In genomic region chr7:73325503-73325902, GRCm38 (mm10) we compare ENCODE assay signal across 24 mouse cellular contexts. TPM values are rescaled to one million over a fixed set of nuclear protein-coding genes. Genes with fewer than 3 reads are reported as not detected.
"Had no signal": no experiment of that assay in that cellular context is flagged by ENCODE, and none has a peak within 500 bp of the region (broad histone marks: within the 10 kb centered on the region; RNA-seq: fewer than 3 reads in every experiment).

No protein-coding gene starts in this region.

- H3K27ac ChIP-seq: forebrain, embryonic 15.5 days; heart, embryonic 13.5 days; heart, embryonic 15.5 days; hindbrain, embryonic 13.5 days; hindbrain, embryonic 15.5 days; hindbrain, postnatal 0 days; kidney, embryonic 15.5 days; kidney, postnatal 0 days; limb, embryonic 13.5 days; limb, embryonic 15.5 days; liver, embryonic 12.5 days; liver, embryonic 14.5 days had no signal

- H3K36me3 ChIP-seq: forebrain, embryonic 15.5 days; heart, embryonic 13.5 days; heart, embryonic 15.5 days; hindbrain, embryonic 13.5 days; hindbrain, embryonic 15.5 days; kidney, embryonic 15.5 days; limb, embryonic 13.5 days; limb, embryonic 15.5 days; liver, embryonic 12.5 days had no signal

- H3K4me2 ChIP-seq: forebrain, embryonic 15.5 days; heart, embryonic 13.5 days; heart, embryonic 15.5 days; hindbrain, embryonic 13.5 days; hindbrain, embryonic 15.5 days; kidney, embryonic 15.5 days; limb, embryonic 13.5 days; limb, embryonic 15.5 days; liver, embryonic 12.5 days had no signal

- DNase-seq: forebrain, postnatal 0 days; gastrocnemius, postnatal 14 days; kidney, adult 11 months; kidney, adult 2 months; kidney, adult 9 months; kidney, postnatal 14 days; kidney, postnatal 36 days; layer of hippocampus, adult 9-11 months; layer of hippocampus, postnatal 36 days; left cerebral cortex, postnatal 4 days had no signal

- H3K9me3 ChIP-seq: forebrain, embryonic 15.5 days; heart, embryonic 13.5 days; heart, embryonic 15.5 days; hindbrain, embryonic 13.5 days; hindbrain, embryonic 15.5 days; kidney, embryonic 15.5 days; limb, embryonic 15.5 days; liver, embryonic 12.5 days had no signal

- H3K4me3 ChIP-seq: forebrain, embryonic 15.5 days; heart, embryonic 13.5 days; heart, embryonic 15.5 days; hindbrain, embryonic 13.5 days; hindbrain, embryonic 15.5 days; kidney, embryonic 15.5 days; limb, embryonic 13.5 days; limb, embryonic 15.5 days; liver, embryonic 12.5 days had no signal

- H3K27me3 ChIP-seq: forebrain, embryonic 15.5 days; heart, embryonic 15.5 days; hindbrain, embryonic 15.5 days; kidney, embryonic 15.5 days had no signal

- H3K4me1 ChIP-seq: forebrain, embryonic 15.5 days; hindbrain, embryonic 15.5 days; liver, embryonic 12.5 days had no signal

- H3K9ac ChIP-seq: forebrain, embryonic 15.5 days; forebrain, postnatal 0 days; heart, embryonic 13.5 days; heart, embryonic 15.5 days; hindbrain, embryonic 13.5 days; hindbrain, embryonic 15.5 days; kidney, embryonic 15.5 days; limb, embryonic 13.5 days; limb, embryonic 15.5 days; liver, embryonic 12.5 days; liver, embryonic 14.5 days had no signal

- ATAC-seq: forebrain, embryonic 15.5 days; forebrain, postnatal 0 days; hindbrain, postnatal 0 days; intestine, embryonic 16.5 days; liver, embryonic 12.5 days had no signal

RNA-seq across cellular contexts. Expression of gene Rgma, which starts 49.8 kb away (rescaled TPM):
- total RNA-seq: hematopoietic stem cell, adult 5-6 weeks had no signal
